Mouse (Mus musculus): ENCODE measurements around the gene Pdlim5. TPM values are rescaled to one million over a fixed set of nuclear protein-coding genes. Genes with fewer than 3 reads are reported as not detected.

Pdlim5 gene
- total RNA-seq, 2 experiments from 2014 or later, result 17.9 to 20.0 TPM

GRCm38 (mm10) chr3:142345235-142346125 lies 50.0 kb downstream of the Pdlim5 start:
- no peak for ATAC-seq (replicated peaks; ENCODE audit: low FRiP score, low TSS enrichment, poor library complexity, severe bottlenecking)

GRCm38 (mm10) chr3:142343786-142344185 lies 51.7 kb downstream of the Pdlim5 start:
- no peak for ATAC-seq (replicated peaks; ENCODE audit: low FRiP score, low TSS enrichment, poor library complexity, severe bottlenecking)

- ATAC-seq (replicated peaks; ENCODE audit: low FRiP score, low TSS enrichment, poor library complexity, severe bottlenecking), result no peak
Observed at GRCm38 (mm10) chr3:142340701-142341100, 54.8 kb downstream of the Pdlim5 start.

DNA sequence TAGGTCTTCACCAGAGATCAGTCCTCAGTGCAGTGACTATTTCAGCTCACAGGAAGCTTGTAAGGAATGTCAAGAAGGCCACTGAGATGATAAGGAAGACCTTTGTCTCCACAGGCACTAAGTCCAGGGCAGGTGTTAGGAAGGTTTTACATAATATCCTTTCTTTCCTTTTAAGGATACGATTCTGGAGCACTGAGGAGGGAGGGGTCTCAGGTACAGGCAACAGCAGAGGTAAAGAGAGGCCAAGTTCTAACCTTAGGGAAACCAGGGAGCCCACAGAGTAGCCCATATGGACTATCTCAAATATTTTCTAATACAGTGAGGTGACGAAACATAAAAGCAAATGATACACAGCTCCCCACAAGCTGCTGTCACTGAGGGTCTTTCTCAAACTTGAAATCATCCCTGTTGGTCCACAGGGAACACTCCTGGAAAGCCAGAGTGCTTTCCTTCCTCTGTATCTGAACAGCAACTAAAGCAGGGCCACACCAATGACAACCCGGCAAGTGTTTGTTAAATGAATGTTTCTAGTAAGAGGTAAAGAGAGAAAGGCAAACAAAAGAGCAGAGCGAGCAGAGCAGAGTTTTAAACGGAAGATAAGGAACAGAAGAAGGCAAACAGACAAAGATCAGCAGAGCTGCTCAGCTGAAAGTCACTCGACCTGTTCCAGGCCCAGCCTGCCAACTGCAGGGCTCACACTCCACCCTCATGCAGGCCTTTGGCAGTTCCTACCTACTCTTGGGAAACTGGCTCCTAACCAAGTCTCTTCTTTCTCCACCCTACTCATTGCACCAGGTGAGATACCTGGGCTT lies 55.9 kb downstream of the Pdlim5 start:
- no peak; the same call in 1 of the 2 replicates for ATAC-seq (replicated peaks; ENCODE audit: low FRiP score, low TSS enrichment, poor library complexity, severe bottlenecking)

DNA sequence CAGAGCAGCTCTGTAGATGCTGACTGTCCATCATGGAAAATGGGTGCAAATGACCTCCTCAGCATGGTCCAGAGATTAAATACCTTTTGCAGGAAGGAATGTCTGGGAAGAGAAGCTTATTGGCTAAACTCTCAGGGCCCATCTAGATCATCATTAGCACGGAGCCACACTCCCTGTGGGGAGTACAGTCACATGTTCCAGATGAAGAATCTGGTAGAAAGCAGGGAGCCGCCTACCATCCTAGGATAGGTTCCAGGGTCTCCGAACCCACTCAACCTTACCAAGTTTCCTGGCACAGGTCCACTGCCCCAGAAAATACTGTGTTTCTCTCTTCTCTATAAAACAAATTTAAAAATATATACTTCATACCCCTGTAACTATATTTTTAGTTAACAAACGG lies 57.4 kb downstream of the Pdlim5 start:
- no peak for ATAC-seq (replicated peaks; ENCODE audit: low FRiP score, low TSS enrichment, poor library complexity, severe bottlenecking)

- ATAC-seq (replicated peaks; ENCODE audit: low FRiP score, low TSS enrichment, poor library complexity, severe bottlenecking), result no peak
Observed at GRCm38 (mm10) chr3:142334496-142334895, 61.0 kb downstream of the Pdlim5 start.

DNA sequence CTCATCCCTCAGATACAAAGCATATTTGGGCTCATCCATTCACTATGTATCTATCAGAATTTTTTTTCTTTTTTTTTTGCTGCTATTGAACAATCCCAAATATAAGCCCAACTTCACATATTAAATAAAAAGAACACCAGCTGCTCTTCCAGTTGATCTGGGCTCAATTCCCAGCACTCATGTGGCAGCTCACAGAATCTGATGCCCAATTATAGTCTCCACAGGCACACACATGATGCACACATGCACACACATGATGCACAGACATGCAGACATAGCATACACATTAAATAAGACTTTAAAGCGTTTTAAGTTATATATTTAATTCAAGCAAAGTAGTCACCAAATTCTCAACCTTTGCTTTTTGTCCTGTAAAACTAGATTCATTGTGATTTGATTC lies 62.0 kb downstream of the Pdlim5 start:
- ATAC-seq (replicated peaks; ENCODE audit: low FRiP score, low TSS enrichment, poor library complexity, severe bottlenecking), result no peak

DNA sequence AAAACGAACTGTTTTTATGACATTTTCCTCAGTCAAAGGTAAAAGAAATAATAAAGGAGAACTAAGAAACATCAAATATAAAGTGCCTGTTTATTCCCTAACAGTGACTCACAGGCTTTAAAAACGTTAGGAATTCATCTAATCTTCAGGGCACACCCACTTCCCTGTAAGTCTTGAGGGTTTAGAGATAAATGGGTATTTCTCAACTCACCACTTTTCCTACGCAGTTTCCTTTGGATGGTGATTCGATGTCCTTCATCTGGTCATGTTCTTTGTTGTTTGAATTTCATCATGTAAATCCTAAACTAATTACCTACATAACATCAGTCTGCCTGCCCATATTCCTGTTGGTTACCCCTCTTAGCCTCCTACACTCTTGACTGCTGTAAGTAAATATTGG lies 62.8 kb downstream of the Pdlim5 start:
- peak; percentile 65 for ATAC-seq (replicated peaks; ENCODE audit: low FRiP score, low TSS enrichment, poor library complexity, severe bottlenecking)

DNA sequence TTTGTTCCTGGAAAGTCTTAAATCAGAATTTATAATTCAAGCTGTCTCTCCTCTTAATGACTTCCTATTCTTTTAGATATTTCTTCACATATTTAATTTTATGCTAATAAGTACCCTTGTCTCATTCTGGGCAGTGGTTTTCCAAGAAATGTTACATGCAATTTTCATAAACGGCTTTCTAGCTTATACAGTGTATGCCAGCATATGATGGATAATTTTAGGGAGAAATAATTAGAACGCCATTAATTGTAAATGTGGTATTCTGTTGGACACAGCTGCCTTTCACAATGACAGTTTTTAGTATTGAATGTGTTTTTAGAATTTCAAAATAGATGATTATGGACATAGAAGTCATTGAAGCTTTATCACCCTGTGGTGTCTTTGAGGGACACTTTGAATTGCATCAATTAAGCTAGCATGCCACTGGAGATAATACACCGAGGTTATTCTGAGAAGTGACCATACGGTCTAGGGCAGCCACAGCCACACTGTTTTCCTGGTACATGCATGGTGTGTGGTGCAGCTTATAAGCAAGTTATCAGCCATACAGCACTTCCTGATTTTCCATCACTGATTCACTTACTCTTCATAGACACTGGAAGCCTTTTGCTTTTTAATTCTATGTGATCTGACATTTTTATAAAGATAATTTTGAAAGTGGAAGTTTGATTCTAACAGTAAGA lies 63.5 kb downstream of the Pdlim5 start:
- ATAC-seq (replicated peaks; ENCODE audit: low FRiP score, low TSS enrichment, poor library complexity, severe bottlenecking), result peak; percentile 55

DNA sequence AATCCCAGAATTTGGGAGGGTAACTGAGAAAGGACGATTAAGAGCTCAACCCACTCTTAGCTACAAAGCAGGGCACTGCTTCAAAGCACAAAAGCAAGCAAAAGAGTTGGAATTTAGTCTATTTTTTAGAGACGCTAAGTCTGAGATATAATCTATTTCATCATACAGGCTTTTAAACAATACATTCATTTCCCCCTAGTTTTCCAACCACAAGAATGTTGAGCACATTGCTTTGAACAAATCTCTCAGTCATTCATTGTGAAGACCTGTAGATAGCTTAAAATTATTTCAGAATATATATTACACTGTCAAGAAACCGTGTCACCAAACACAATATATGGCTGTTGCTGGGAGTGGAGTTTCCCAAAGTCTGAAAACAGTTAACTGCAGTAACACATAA lies 65.1 kb downstream of the Pdlim5 start:
- ATAC-seq (replicated peaks; ENCODE audit: low FRiP score, low TSS enrichment, poor library complexity, severe bottlenecking), result no peak

GRCm38 (mm10) chr3:142323592-142323991 lies 71.9 kb downstream of the Pdlim5 start:
- no peak for ATAC-seq (replicated peaks; ENCODE audit: low FRiP score, low TSS enrichment, poor library complexity, severe bottlenecking)

DNA sequence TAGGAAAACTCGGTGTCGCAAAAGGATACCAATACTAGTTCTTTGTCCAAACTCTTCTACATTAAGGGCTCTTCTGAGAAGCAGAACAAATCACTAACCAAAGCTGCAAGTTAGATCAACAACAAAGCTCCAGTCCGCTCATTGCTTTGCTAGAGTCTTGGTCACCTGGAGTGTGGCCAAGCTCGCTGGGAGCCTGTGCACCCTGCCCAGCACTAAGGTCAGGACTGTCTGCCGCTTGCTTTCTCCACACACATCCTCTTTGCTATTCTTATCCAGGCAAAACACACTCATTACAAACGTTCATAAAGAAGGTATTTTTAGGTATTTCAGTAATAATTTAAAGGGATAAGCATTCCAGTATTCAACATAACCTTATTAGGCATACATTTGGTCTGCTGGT lies 73.6 kb downstream of the Pdlim5 start:
- no peak for ATAC-seq (replicated peaks; ENCODE audit: low FRiP score, low TSS enrichment, poor library complexity, severe bottlenecking)

- ATAC-seq (replicated peaks; ENCODE audit: low FRiP score, low TSS enrichment, poor library complexity, severe bottlenecking), result peak; percentile 87
Observed at GRCm38 (mm10) chr3:142318147-142318546, 77.3 kb downstream of the Pdlim5 start.

- ATAC-seq (replicated peaks; ENCODE audit: low FRiP score, low TSS enrichment, poor library complexity, severe bottlenecking), result no peak
Observed at GRCm38 (mm10) chr3:142316138-142316740, 79.3 kb downstream of the Pdlim5 start.

DNA sequence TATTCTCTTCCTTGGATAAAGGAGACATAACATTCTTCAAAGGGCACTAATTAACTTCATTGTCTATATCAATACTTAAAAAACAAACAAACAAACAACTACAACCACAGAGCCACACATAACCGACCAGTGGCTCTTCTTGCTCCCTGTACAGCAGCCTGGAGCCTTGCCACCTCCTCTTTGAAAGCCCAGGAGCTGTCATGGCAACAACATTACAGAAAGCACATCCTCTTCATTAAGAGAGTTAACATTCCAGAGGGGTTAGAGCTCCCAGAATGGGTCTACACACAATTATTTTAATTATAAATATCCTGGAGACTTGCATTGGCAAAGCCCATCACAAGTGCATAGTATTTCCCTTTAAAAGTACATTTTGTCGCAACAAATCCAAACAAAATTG lies 84.4 kb downstream of the Pdlim5 start:
- no peak for ATAC-seq (replicated peaks; ENCODE audit: low FRiP score, low TSS enrichment, poor library complexity, severe bottlenecking)

GRCm38 (mm10) chr3:142310446-142310845 lies 85.0 kb downstream of the Pdlim5 start:
- ATAC-seq (replicated peaks; ENCODE audit: low FRiP score, low TSS enrichment, poor library complexity, severe bottlenecking), result no peak

- peak; percentile 29; the same call in 1 of the 2 replicates for ATAC-seq (replicated peaks; ENCODE audit: low FRiP score, low TSS enrichment, poor library complexity, severe bottlenecking)
Observed at GRCm38 (mm10) chr3:142295287-142295676, 100.2 kb downstream of the Pdlim5 start.

GRCm38 (mm10) chr3:142294616-142295286 lies 100.7 kb downstream of the Pdlim5 start:
- ATAC-seq (replicated peaks; ENCODE audit: low FRiP score, low TSS enrichment, poor library complexity, severe bottlenecking), result peak; percentile 100

DNA sequence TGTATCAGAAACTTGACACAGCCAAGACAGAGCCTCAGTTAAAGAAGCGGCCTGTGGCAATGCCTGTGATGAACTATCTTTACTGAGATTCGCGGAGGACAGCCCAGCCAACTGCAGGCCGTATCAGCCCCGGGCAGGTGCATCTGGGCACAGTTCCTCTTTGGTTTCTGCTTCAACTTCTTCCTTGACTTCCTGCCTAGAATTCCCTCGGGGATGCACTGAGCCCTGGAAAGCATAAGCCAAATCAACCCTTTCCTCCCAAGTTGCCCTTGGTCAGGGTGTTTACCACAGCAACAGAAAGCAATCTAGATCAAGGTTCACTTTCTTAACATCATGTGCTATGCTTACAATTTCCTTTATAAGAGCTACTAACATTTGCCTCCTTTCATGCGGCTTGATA lies 101.9 kb downstream of the Pdlim5 start:
- no peak for ATAC-seq (replicated peaks; ENCODE audit: low FRiP score, low TSS enrichment, poor library complexity, severe bottlenecking)
